Mouse (Mus musculus): ENCODE data around the gene Gm49355.
"Not testable (repeated sequence)": the region's sequence is repeated elsewhere in the genome, so short reads cannot be mapped to it uniquely, and the experiment has no call there.

The Gm49355 gene

DNA sequence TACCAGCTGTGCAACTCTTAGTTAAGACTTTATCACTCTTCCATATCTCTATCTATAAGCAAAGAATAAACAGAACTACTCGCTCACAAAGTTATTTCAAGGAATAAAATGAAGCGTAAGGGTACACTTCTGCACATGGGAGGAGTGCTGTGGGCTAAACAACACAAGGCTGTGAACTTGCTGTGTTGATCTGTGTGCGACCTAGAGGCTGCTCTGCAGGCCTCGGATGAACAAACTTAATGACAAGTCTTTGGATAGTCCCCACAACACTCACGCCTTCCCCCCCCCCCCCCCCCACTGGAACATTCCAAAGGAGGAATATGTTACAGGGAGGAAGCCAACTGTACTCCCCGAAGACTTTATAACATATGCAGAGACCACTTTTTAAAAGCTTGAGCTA, at the start of gene Gm49355:
Gm49355 (plus strand) TSS at position 336 of the 400 bp plus-strand sequence.
- DNase-seq (ENCODE audit: low spot score in 2 of 2), result no peak

DNA sequence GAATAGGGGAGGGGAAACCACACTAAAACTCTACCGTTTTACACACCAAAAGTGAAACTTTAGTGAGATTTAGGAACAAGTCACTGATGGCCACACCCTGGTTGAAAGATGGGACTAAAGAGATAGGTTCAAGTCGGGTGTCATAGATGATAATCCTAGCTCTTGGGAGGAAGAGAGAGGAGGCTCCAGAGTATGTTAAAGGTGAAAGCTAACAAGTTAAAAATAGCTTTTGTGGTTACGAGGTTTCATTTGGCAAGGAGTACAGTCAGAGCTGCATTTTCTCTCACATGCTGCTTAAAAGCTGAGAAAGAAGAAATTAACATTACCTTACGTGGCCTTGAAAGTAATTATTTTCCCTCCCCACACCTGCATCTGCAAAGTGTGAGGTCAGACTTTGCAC, 40.0 kb upstream of the Gm49355 start:
- DNase-seq (ENCODE audit: low spot score in 2 of 2), result no peak

DNA sequence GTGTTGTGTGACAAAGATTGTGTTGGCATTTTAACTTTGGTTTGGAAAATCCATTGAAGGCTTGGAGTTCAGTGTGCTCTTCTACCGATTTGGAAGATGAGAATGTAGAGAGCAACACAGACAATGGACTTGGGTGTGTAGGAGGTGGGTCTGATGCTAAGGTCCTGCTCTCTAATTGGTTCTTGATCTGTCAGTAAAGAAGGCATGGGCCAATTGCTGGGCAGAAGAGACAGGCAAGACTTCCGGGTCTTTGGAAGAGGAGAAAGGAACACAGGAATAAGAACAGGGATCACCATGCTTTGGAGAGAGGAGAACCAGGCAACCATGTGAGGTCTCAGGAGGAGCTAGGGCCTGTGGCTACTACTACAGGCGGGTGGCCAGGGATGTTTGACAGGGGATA, 7.7 kb upstream of the Gm49355 start:
- DNase-seq (ENCODE audit: low spot score in 2 of 2), result no peak

DNA sequence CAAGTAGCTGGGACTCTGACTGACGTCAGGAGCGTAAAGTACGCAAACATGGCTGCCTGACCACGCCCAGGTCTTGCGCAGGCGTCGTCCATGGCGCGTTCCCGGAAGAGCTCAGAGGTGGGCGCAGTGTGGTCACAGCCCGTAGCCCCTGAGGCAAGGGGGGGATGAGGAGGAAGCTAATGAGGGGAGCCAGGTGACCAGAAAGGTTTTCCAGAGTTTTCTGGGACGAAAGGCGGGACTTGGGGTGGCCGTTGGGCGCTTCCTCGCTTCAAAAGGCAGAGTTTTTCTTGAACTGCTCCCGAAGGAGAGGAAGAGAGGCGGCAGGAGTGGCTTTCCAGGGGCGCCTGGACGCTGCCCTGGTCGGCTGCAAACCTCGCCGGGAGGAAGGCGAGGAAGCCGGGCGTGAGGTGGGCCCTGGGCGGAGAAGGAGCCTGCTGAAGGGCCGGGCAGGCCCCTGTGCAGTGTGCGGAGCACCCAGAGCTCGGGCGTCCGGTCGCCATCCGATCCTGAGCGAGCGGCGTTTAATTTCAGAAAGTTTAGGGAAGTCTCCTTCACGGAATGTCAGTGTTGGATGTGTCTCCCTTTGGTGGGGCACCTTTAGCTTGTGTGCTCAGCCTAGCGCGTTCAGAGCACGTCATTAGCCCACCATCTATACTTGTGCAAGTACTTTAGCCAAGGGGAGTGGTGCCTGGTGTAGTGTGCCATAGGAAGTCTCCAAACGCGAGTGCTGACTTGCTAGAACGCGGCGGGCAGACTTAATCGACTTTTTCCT, 551 bp downstream of the Gm49355 start, which contains the start of gene 3830406C13Rik:
3830406C13Rik (plus strand) TSS at position 33 of the 772 bp plus-strand sequence.
- DNase-seq (ENCODE audit: low spot score in 2 of 2), result peak; percentile 73 to 76

DNA sequence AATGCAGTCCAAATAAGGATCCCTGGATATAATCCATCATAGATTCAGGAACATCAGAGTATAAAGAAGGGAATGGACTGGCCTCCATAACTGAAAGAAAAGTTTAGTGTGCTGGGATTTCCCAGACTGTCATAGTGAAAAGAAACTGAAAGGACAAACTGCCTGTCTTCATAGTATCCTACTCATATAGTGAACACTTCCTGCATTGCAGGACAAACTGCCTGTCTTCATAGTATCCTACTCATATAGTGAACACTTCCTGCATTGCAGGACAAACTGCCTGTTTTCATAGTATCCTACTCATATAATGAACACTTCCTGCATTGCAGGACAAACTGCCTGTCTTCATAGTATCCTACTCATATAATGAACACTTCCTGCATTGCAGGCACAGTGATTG, 6.0 kb downstream of the Gm49355 start:
- not testable (repeated sequence) for DNase-seq (ENCODE audit: low spot score in 2 of 2)

DNA sequence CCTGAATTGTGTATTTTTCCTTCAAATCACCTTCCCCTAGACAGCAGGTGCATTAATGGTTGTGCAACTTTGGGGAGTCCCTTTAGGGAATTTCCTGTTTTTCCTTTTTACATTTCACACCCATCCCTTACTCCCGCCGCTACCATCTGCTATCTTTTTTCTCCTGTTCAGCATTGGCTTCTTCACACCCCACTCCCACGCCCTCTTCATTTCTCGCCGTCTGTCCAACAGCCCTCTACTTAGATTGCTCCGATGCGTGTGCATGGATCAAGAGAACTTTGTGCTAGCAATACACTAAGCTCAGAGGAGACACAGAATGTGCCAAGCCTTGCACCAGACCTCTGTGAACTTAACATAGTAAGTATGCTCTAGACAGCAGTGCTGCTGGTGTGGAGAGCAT, 12.6 kb downstream of the Gm49355 start:
- DNase-seq (ENCODE audit: low spot score in 2 of 2), result peak; percentile 56 to 61

DNA sequence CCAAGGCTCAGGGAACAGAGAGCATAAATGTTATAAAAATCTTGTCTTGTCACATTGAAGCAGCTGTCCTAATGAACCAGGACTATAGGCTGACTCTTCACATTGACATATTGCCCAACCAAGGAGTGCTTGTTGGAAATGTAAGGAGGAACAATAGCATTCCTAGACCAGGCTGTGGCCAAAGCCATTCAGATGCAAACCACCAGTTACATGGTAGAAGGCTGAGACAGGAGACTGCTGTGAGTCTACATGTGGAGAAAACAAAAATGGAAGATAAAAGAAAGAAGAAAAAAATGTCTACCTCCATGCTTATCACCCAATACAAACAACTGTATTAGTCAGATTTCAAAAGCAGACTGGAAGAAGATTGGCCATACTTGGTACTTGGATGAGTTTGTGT, 15.4 kb downstream of the Gm49355 start:
- no peak for DNase-seq (ENCODE audit: low spot score in 2 of 2)

DNA sequence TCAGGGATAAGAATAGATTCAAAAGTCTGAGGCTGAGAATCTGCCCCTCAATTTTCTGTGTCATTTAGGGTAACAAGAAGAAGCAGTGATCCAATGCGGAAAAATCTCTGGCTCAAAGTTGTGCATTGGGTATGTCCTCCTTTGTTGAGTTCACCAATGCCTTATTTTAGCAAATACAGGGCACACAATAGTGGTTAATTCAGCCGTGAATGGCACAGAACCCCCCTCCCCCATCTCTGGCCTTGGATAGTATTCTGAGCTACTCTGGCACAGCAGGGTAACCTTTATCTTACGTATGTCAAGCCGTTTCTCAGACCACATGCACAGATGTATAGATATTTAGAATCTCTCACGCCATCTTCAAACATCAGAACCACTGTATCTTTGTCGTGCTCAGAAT, 15.9 kb downstream of the Gm49355 start:
- no peak for DNase-seq (ENCODE audit: low spot score in 2 of 2)

DNA sequence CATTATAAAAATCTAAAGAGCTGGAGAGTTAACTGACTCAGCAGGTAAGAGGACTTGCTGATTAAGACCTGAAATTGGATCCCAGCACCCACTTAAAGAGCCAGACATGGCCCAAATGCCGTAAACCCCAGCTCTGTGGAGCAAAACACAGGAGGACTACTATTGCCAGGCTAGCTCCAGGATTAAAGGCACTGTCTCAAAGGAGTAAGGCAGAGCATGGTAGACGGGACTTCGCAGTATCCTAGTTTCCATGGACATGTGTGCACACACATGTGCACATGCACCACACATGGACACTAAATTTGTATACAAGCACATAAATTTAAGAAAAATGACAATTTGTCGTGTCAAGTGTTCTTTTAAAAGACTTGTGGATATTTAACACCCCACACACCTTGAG, 16.5 kb downstream of the Gm49355 start:
- no peak for DNase-seq (ENCODE audit: low spot score in 2 of 2)

DNA sequence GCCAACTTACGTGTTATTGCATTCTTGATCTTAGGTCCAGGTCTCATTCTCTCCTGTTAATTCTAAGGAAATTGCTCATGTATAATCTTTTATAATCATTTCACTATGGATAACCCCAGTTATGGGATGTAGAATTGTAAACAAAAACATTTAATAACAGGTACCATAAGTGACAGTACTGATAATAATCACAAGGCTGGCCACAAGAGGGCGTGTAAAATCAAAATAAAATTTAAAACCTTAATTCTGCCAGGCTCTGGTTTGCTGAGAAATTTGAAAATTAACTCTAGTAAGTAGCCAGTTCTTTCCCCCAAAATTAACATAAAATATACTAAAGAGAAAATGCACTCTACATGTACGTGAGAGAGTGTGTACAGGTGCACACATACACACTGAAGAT, 16.9 kb downstream of the Gm49355 start:
- DNase-seq (ENCODE audit: low spot score in 2 of 2), result no peak

DNA sequence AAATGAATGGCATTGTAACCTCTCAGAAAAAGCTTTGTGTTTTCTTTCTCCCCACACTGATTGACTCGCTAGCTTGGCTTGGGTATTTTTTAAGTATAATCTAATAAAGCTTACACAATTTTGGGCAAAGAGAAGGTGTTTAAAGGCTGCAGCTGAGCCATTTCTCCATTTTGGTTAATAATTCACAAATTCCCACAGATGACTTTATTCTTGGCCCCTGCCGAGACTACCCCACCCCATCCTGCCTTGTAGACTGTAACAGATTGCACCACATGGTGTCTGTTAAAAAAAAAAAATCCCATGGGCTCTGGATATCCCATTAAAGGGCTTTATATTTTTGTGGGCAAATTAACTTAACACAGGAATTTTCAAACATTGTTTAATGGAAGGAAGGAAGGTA, 19.3 kb downstream of the Gm49355 start:
- DNase-seq (ENCODE audit: low spot score in 2 of 2), result no peak

DNA sequence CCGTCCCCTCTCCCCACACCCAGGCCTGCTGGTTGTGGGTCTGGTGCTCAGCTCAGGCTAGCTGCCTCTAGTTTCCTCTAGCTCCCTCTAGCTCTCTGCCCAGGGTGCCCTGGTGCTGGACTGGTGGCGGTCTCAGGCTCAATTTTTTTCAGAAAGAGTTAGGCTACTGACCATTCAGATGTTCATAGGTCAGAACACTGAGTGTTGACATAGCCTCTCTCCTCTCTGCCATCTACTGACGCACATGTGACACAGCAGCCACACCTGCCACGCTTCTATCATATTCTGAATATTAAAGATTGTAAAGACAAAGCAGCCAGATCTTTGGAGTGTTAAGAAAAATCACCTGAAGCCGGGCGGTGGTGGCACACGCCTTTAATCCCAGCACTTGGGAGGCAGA, 49.8 kb downstream of the Gm49355 start:
- no peak for DNase-seq (ENCODE audit: low spot score in 2 of 2)

DNA sequence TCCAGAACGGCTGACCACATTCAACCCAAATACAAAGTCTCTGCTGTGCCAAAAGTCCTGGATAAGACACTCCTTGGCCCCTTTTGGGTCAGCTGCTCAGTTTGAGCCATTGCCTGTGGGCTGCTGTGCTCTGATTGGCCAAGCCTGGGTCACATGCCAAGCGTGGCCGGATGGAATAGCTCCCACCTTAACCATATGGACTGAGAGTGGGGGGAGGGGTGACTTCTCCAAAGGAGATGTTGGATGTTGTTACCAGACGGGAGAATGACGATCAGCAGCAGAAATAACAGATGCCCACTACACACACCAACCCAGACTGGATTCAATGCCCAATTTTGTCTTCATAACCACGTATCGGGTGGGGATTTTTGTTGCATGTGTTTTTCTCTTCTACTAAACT, 51.1 kb downstream of the Gm49355 start:
- no peak for DNase-seq (ENCODE audit: low spot score in 2 of 2)

DNA sequence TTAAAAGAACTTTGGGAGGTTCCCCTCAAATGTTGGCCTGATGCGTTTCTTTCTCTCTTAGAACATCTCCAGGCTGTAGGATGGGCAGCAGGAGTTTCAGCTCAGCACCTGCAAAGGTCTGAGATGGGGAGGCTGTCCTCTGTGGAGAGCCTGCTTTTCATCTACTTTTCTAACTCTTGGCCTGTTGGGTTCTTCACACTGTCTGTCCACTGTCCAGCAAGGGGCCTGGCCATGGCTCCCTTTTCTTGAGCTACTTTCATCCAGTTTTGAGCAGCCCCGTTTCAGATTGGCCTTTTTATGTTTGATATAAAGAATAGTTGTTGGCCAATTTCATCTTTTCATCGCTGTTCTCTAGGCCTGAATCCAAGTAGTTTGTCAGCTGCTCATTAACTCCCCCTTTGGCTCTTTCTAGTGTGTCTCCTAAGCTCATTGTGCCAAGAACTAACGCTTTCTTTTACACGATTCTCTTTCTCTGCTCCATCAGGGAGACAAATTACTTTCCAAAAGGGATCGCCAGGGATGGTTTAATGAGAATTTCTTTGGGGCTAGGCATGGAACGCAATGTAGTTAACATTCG, 53.7 kb downstream of the Gm49355 start:
- no peak for DNase-seq (ENCODE audit: low spot score in 2 of 2)

DNA sequence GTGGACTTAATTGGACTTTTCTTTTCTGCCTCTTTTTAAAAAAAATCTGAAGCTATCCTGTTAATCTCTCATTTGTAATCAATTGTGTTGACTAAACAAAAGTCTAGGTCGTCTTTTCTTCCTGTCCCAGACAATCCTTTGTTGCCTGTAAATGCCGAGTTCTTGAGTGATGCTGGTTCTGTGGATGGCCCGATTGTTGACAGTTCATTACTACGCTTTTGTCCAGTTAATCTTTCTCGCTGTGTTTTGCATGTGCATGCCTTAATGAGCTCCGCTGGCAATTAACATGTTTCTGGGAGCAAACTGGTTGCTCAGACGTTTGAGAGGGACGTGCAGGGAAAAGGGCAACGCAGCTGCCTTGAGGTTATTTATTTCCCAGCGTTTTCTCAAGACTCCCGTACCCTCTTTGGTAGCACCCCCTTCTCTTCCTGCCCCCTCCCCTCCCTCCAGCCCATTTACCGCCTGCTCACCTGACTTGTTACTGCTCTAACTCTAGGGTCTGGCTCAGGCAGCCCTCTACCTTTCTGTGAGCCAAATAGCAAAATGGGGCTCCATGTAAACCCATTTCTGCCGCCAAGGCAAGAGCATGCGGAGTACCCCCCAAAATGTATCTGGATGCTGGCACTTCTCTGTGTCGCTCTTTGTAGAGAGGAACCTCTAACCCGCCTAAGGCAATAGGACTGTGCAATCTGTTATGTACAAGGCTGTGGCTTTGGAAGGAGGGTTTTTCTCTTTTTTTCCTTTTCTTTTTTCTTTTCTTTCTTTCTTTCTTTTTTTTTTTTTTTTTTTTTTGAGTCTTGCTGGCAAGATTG, 54.4 kb downstream of the Gm49355 start:
- no peak for DNase-seq (ENCODE audit: low spot score in 2 of 2)

DNA sequence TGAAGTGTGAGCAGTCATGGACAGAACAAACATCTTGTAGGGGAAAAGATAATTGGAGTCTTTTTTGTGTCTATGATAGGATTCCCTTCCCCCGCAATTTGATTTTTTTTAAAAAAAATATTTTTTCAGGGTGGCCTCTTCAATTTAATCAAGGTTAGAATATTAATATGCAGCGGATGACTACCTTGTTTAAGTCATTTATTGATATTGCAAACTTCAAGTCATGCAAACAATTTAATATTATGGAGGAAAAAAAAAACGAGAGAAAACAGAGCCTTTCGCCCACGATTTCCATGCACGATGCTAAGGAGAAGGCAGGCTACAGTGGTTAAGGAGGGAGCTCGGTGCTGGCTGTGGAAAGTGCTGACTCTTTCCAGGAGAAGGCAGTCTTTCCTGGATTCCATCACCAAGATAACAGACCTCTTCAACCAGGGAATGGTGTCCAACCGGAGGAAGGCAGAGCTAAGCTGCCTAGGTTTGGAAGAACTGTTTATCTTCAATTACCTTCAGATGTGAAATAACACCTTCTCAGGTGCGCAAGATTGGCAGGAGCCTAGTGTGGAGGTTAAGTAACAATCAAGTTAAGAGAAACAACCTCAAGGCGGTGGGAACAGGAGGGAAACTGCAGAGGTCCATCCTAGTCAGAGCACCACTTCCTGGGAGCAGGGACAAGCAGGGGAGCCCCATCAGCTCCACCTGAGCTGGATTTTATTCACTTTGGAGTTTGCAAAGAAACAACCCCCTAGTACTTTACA, 55.2 kb downstream of the Gm49355 start:
- DNase-seq (ENCODE audit: low spot score in 2 of 2), result no peak

DNA sequence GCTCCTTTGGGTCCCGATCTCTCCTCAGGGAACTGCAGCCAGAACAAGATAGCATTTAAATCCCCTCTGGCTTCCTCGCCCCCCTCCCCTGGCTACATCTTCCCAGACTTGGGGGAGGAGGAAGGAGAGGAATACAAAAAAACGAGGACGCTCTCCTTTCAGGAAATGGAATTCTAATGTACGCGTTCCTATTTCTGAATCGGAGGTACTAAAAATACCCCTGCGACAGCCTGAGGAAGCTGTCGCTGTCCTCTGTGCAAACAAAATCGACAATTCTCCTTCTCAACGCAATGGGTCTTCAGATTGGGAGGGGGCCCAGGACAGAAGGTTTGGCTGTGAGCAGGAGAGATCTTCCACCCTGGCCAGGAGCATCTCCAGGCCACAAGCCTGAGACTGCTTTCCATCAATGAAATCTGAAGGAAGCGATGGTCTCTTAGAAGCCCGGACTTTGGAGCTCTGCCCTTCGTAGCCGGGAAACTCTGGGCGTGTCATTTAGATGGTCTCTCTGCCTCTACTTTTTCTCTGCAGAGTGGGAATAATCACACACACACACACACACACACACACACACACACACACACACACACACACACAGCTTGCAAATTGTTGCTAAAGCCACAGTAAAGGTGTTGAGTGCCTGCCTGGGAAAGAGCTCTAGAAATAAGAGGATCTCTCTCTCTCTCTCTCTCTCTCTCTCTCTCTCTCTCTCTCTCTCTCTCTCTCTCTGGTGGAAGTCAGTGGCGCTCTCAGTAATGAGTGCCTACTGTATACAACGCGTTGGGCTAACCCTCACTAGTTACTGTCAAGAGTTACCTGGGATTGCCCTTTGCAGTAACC, 56.7 kb downstream of the Gm49355 start:
- DNase-seq (ENCODE audit: low spot score in 2 of 2), result no peak

DNA sequence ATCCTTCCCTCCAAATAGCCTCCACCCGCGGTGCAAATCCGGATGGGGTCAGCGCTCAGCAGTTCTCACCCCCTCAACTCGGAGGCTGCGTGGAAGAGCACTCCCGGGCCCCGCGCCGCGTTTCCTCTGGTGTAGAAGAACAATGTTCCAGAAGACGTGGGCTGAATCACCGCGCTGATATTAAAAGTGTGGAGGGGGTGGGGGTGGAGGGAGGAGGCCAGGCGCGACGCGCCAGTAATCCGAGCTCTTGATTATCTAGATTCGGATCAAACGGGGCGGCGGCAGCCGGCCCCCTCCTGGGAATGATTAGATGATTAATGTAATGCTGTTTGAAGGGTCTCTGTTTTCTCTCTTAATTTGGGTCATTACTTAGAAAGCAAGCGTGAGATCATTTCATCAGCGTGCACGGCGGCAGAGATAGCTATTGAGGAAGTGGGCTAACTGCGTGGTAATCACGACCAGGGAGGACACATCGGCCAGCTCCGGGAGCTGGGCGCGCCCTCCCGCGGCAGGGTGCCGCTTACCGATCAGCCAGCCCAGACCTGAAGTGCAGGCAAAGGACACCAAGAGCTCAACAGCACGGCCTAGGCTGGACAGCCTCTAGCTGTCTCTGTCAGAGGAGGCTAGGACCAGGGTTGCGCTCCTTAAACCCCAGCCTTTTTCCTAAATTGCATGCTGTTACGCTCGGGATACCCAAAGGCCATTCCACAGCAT, 57.5 kb downstream of the Gm49355 start:
- no peak for DNase-seq (ENCODE audit: low spot score in 2 of 2)

DNA sequence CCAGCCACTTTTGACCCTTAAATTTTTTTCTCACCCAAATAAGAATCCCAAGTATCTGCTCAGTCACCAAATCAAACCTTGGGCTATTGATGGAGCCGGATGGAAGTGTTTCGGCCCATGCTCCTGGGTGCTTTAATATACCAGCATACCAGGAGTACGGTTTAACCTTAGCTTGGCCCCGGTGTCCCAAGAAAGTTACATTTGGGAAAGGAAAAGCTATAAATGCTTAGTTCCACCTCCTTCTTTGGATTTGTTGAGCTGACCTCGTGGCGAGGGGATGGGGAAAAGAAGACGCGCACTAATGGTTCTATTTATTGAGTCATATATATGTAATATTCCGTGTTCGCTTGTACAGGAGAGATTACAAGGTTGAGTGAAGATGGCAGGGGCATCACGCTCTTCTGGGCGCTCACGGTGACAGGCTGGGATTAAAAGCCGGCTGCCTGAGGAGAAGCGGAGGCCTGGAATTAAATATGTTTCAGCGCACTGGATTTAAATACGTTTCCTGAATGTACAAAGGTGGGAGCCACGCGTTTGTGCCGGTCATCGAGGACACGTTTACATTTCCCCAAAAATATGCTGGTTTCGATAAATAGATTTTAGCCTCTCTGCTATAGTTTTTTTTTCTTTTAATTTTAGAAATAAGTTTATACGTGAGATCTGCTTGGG, 58.1 kb downstream of the Gm49355 start:
- no peak for DNase-seq (ENCODE audit: low spot score in 2 of 2)
